Mouse (Mus musculus) midbrain, embryonic 15.5 days (tissue): ENCODE data around the gene Hck. TPM values are rescaled to one million over a fixed set of nuclear protein-coding genes. Genes with fewer than 3 reads are reported as not detected.

Experiments
- ATAC-seq: fragments of 200-750 bp; cut with Nextera tagmentation; replicated peaks from 2 replicates; pipeline ENCODE4 v1.8.0; 2017; ENCODE audit warnings: moderate TSS enrichment
- H3K27ac ChIP-seq: fragments of 300-500 bp; sonication (generic); 2 replicates; pipeline ENCODE4 v1.5.1; 2015; ENCODE audit warnings: mild to moderate bottlenecking, inconsistent platforms
- H3K27me3 ChIP-seq: fragments of 300-500 bp; sonication (generic); replicated peaks from 2 replicates; pipeline ENCODE4 v1.6.1; 2015; ENCODE audit warnings: inconsistent platforms
- H3K36me3 ChIP-seq: fragments of 300-500 bp; sonication (generic); replicated peaks from 2 replicates; pipeline ENCODE4 v1.6.1; 2015; ENCODE audit warnings: inconsistent platforms
- H3K4me1 ChIP-seq: fragments of 300-500 bp; sonication (generic); 2 replicates; pipeline ENCODE4 v1.6.1; 2015; ENCODE audit warnings: inconsistent platforms
- H3K4me2 ChIP-seq: fragments of 300-500 bp; sonication (generic); 2 replicates; pipeline ENCODE4 v1.6.1; 2015; ENCODE audit warnings: inconsistent platforms, mild to moderate bottlenecking, moderate library complexity
- H3K4me3 ChIP-seq: fragments of 300-500 bp; sonication (generic); 2 replicates; pipeline ENCODE4 v1.5.1; 2015; ENCODE audit warnings: mild to moderate bottlenecking, inconsistent platforms
- H3K9ac ChIP-seq: fragments of 300-500 bp; sonication (generic); 2 replicates; pipeline ENCODE4 v1.6.1; 2015; ENCODE audit warnings: mild to moderate bottlenecking, inconsistent platforms
- H3K9me3 ChIP-seq: fragments of 300-500 bp; sonication (generic); 2 replicates; pipeline ENCODE4 v1.6.1; 2016; ENCODE audit warnings: inconsistent platforms
- WGBS: fragments of 180-500 bp; shearing (Covaris S2); methylation state at CpG from one replicate; pipeline ENCODE4 v1.1.7; 2015; ENCODE audit warnings: mixed read lengths; 5-methylcytosine and 5-hydroxymethylcytosine counted together
- polyA plus RNA-seq: library from polyadenylated mRNA; unstranded; fragments of >200 nt; fragmentation: Nextera tagmentation; extraction: Ambion mirVana; gene quantifications from 2 replicates; pipeline ENCODE4 v1.2.1, GENCODE M21; 2015

Hck gene
- polyA plus RNA-seq, 1 experiment from 2014 or later, result 3.3 TPM

GRCm38 (mm10) chr2:153139996-153140613 is 31.8 kb downstream of the Hck start:
- Histone ChIP-seq H3K9ac (no peak overlapping the region), H3K36me3 (no peaks in the 10 kb centered on the region), H3K27me3 (no peaks in the 10 kb centered on the region), H3K9me3 (no peaks in the 10 kb centered on the region), H3K4me2 (no peak overlapping the region), H3K27ac (peak overlapping the region; percentile 53; the same call in 1 of the 2 replicates), H3K4me1 (no peaks in the 10 kb centered on the region), H3K4me3 (no peak overlapping the region)
- 10% methylated on average over 9 of the region's 9 CpGs for whole genome bisulfite sequencing
- peak; percentile 45; the same call in 1 of the 2 replicates for ATAC-seq

- no peak overlapping the region for H3K4me2 ChIP-seq
- WGBS, result 29% methylated on average over 10 of the region's 10 CpGs
- no peak for ATAC-seq
- no peak overlapping the region for H3K4me3 ChIP-seq
- no peaks in the 10 kb centered on the region for H3K27me3 ChIP-seq
- no peaks in the 10 kb centered on the region for H3K9me3 ChIP-seq
- H3K27ac ChIP-seq, result no peak overlapping the region
- H3K4me1 ChIP-seq, result no peaks in the 10 kb centered on the region
- no peak overlapping the region for H3K9ac ChIP-seq
- no peaks in the 10 kb centered on the region for H3K36me3 ChIP-seq
Observed at GRCm38 (mm10) chr2:153142620-153143199, 34.4 kb downstream of the Hck start.

- H3K4me1 ChIP-seq, result no peaks in the 10 kb centered on the region
- WGBS, result 80% methylated on average over 5 of the region's 5 CpGs
- no peak overlapping the region for H3K27ac ChIP-seq
- H3K4me2 ChIP-seq, result no peak overlapping the region
- H3K9me3 ChIP-seq, result no peaks in the 10 kb centered on the region
- no peak for ATAC-seq
- no peaks in the 10 kb centered on the region for H3K36me3 ChIP-seq
- no peak overlapping the region for H3K9ac ChIP-seq
- H3K4me3 ChIP-seq, result no peak overlapping the region
- no peaks in the 10 kb centered on the region for H3K27me3 ChIP-seq
Observed at GRCm38 (mm10) chr2:153145346-153145745, 37.1 kb downstream of the Hck start.

- WGBS, result 81% methylated on average over 3 of the region's 3 CpGs
- H3K36me3 ChIP-seq, result no peaks in the 10 kb centered on the region
- no peak overlapping the region for H3K9ac ChIP-seq
- H3K4me3 ChIP-seq, result no peak overlapping the region
- no peak overlapping the region for H3K27ac ChIP-seq
- no peak for ATAC-seq
- no peaks in the 10 kb centered on the region for H3K4me1 ChIP-seq
- H3K9me3 ChIP-seq, result no peaks in the 10 kb centered on the region
- no peaks in the 10 kb centered on the region for H3K27me3 ChIP-seq
- no peak overlapping the region for H3K4me2 ChIP-seq
Observed at GRCm38 (mm10) chr2:153147236-153147635, 39.0 kb downstream of the Hck start.

- 31% methylated on average over 3 of the region's 3 CpGs for WGBS
- Histone ChIP-seq H3K4me1 (no peaks in the 10 kb centered on the region), H3K4me3 (no peak overlapping the region), H3K9ac (no peak overlapping the region), H3K36me3 (no peaks in the 10 kb centered on the region), H3K27ac (no peak overlapping the region), H3K9me3 (no peaks in the 10 kb centered on the region), H3K27me3 (no peaks in the 10 kb centered on the region), H3K4me2 (no peak overlapping the region)
- ATAC-seq, result peak; percentile 42; the same call in 1 of the 2 replicates
Observed at GRCm38 (mm10) chr2:153147715-153148114, 39.4 kb downstream of the Hck start.

GRCm38 (mm10) chr2:153149742-153150141 is 41.5 kb downstream of the Hck start:
- H3K9me3 ChIP-seq, result no peaks in the 10 kb centered on the region
- no peak; the same call in 1 of the 2 replicates for ATAC-seq
- no peak overlapping the region for H3K4me2 ChIP-seq
- H3K27me3 ChIP-seq, result no peaks in the 10 kb centered on the region
- H3K9ac ChIP-seq, result no peak overlapping the region
- H3K36me3 ChIP-seq, result no peaks in the 10 kb centered on the region
- no peak overlapping the region for H3K27ac ChIP-seq
- H3K4me3 ChIP-seq, result no peak overlapping the region
- H3K4me1 ChIP-seq, result no peaks in the 10 kb centered on the region
- WGBS, result 82% methylated on average over 3 of the region's 3 CpGs

GRCm38 (mm10) chr2:153151026-153151425 is 42.8 kb downstream of the Hck start:
- H3K9me3 ChIP-seq, result no peaks in the 10 kb centered on the region
- 76% methylated on average over 7 of the region's 7 CpGs for WGBS
- H3K4me3 ChIP-seq, result no peak overlapping the region
- H3K27me3 ChIP-seq, result no peaks in the 10 kb centered on the region
- H3K27ac ChIP-seq, result no peak overlapping the region
- H3K9ac ChIP-seq, result no peak overlapping the region
- ATAC-seq, result no peak
- no peaks in the 10 kb centered on the region for H3K36me3 ChIP-seq
- no peak overlapping the region for H3K4me2 ChIP-seq
- H3K4me1 ChIP-seq, result no peaks in the 10 kb centered on the region

- no peak for ATAC-seq
- H3K9me3 ChIP-seq, result no peaks in the 10 kb centered on the region
- H3K4me3 ChIP-seq, result no peak overlapping the region
- H3K27me3 ChIP-seq, result no peaks in the 10 kb centered on the region
- no peaks in the 10 kb centered on the region for H3K36me3 ChIP-seq
- no peaks in the 10 kb centered on the region for H3K4me1 ChIP-seq
- WGBS, result 85% methylated on average over 8 of the region's 8 CpGs
- no peak overlapping the region for H3K4me2 ChIP-seq
- no peak overlapping the region for H3K27ac ChIP-seq
- H3K9ac ChIP-seq, result no peak overlapping the region
Observed at GRCm38 (mm10) chr2:153151926-153152665, 43.8 kb downstream of the Hck start.

- Histone ChIP-seq H3K27me3 (no peaks in the 10 kb centered on the region), H3K4me1 (no peaks in the 10 kb centered on the region), H3K4me2 (no peak overlapping the region), H3K9me3 (no peaks in the 10 kb centered on the region), H3K4me3 (no peak overlapping the region), H3K9ac (no peak overlapping the region), H3K36me3 (no peaks in the 10 kb centered on the region), H3K27ac (no peak overlapping the region)
- no peak for ATAC-seq
- 82% methylated on average over 4 of the region's 4 CpGs for WGBS
Observed at GRCm38 (mm10) chr2:153153033-153153450, 44.8 kb downstream of the Hck start.

GRCm38 (mm10) chr2:153157270-153157669 is 49.0 kb downstream of the Hck start:
- H3K4me1 ChIP-seq, result peaks cover 5% of the 10 kb centered on the region
- WGBS, result 79% methylated on average over 2 of the region's 3 CpGs
- no peak overlapping the region for H3K4me2 ChIP-seq
- no peaks in the 10 kb centered on the region for H3K9me3 ChIP-seq
- no peak overlapping the region for H3K9ac ChIP-seq
- H3K27me3 ChIP-seq, result no peaks in the 10 kb centered on the region
- no peak for ATAC-seq
- H3K4me3 ChIP-seq, result no peak overlapping the region
- no peak overlapping the region for H3K27ac ChIP-seq
- H3K36me3 ChIP-seq, result no peaks in the 10 kb centered on the region

- H3K9me3 ChIP-seq, result no peaks in the 10 kb centered on the region
- no peak for ATAC-seq
Observed at GRCm38 (mm10) chr2:153160133-153160532, 51.9 kb downstream of the Hck start.

GRCm38 (mm10) chr2:153160844-153161683 is 52.8 kb downstream of the Hck start, which contains the start of gene Tm9sf4:
TSS of gene Tm9sf4 (plus strand) at chr2:153161303.
- peaks cover 15% of the 10 kb centered on the region for H3K4me1 ChIP-seq
- WGBS, result 9% methylated on average over 34 of the region's 34 CpGs
- peak; percentile 96 for ATAC-seq

More at GRCm38 (mm10) chr2:153160133-153160532, 51.9 kb downstream of the Hck start:
- Histone ChIP-seq H3K27me3 (no peaks in the 10 kb centered on the region), H3K4me2 (peak overlapping the region; percentile 85; the same call in 1 of the 2 replicates), H3K4me1 (peaks cover 15% of the 10 kb centered on the region), H3K27ac (no peak overlapping the region), H3K4me3 (peak overlapping the region; percentile 78; the same call in 1 of the 2 replicates), H3K36me3 (no peaks in the 10 kb centered on the region), H3K9ac (no peak overlapping the region)
- 86% methylated on average over 5 of the region's 5 CpGs for whole genome bisulfite sequencing

More at GRCm38 (mm10) chr2:153160844-153161683, 52.8 kb downstream of the Hck start, which contains the start of gene Tm9sf4:
- H3K4me3 ChIP-seq, result peak within 1 kb of the TSS; percentile 78
- no peaks in the 10 kb centered on the region for H3K9me3 ChIP-seq
- H3K36me3 ChIP-seq, result no peaks in the 10 kb centered on the region
- H3K27ac ChIP-seq, result peak within 1 kb of the TSS; percentile 97
- H3K4me2 ChIP-seq, result peak within 1 kb of the TSS; percentile 85
- peak within 1 kb of the TSS; percentile 85 for H3K9ac ChIP-seq
- no peaks in the 10 kb centered on the region for H3K27me3 ChIP-seq
